12 mouse cellular contexts compared by ENCODE assay signal in genomic region chr11:83592853-83593252, GRCm38 (mm10). TPM values are rescaled to one million over a fixed set of nuclear protein-coding genes. Genes with fewer than 3 reads are reported as not detected.
DNase-seq lines count a peak whose midpoint lies in the region; ATAC-seq lines count a peak whose summit lies in the region.
"Had no signal": no experiment of that assay in that cellular context is flagged by ENCODE, and none has a peak within 500 bp of the region (broad histone marks: within the 10 kb centered on the region; RNA-seq: fewer than 3 reads in every experiment).

Ccl6 (minus strand) TSS chr11:83593087.

- no peaks in the 10 kb centered on the region for H3K9me3 ChIP-seq in intestine, embryonic 15.5 days
- H3K9me3 ChIP-seq in stomach, embryonic 15.5 days, result no peaks in the 10 kb centered on the region
- H3K9me3 ChIP-seq: forebrain, embryonic 15.5 days; heart, embryonic 13.5 days; neural tube, embryonic 12.5 days had no signal

- intact Hi-C loops in gastrocnemius, postnatal 36 days (cut with DNase I), result loop anchor here (5.0 kb wide), 1 partner anchor 954 kb away; no protein-coding TSS in a partner anchor

- H3K4me1 ChIP-seq in intestine, embryonic 15.5 days (replicated peaks), result no peaks in the 10 kb centered on the region
- H3K4me1 ChIP-seq in stomach, embryonic 15.5 days, result no peaks in the 10 kb centered on the region
- H3K4me1 ChIP-seq: forebrain, embryonic 15.5 days; heart, embryonic 13.5 days; neural tube, embryonic 12.5 days had no signal

- no peaks in the 10 kb centered on the region for H3K27me3 ChIP-seq in intestine, embryonic 15.5 days (replicated peaks)
- H3K27me3 ChIP-seq in stomach, embryonic 15.5 days (replicated peaks), result no peaks in the 10 kb centered on the region
- H3K27me3 ChIP-seq: forebrain, embryonic 15.5 days; heart, embryonic 13.5 days; neural tube, embryonic 12.5 days had no signal

- no peaks in the 10 kb centered on the region for H3K36me3 ChIP-seq in intestine, embryonic 15.5 days
- H3K36me3 ChIP-seq in stomach, embryonic 15.5 days, result no peaks in the 10 kb centered on the region
- H3K36me3 ChIP-seq: forebrain, embryonic 15.5 days; heart, embryonic 13.5 days; neural tube, embryonic 12.5 days had no signal

- H3K9ac ChIP-seq in intestine, embryonic 15.5 days, result no peak within 1 kb of the TSS
- no peak within 1 kb of the TSS for H3K9ac ChIP-seq in stomach, embryonic 15.5 days
- H3K9ac ChIP-seq: forebrain, embryonic 15.5 days; heart, embryonic 13.5 days; neural tube, embryonic 12.5 days had no signal

- 45% methylated on average over 2 of the region's 2 CpGs for WGBS in intestine, embryonic 15.5 days
- 46% methylated on average over 2 of the region's 2 CpGs for WGBS in stomach, embryonic 15.5 days

- peak; percentile 14 for DNase-seq in gastrocnemius, adult 18-20 months (ENCODE audit: low spot score)
- DNase-seq in gastrocnemius, postnatal 36 days, result no peak
- DNase-seq in lung, postnatal 25 days (ENCODE audit: low spot score), result peak; percentile 30
- no peak for DNase-seq in lung, postnatal 14 days
- DNase-seq in cerebellum, adult 11 months, result no peak
- no peak for DNase-seq in right cerebral cortex, postnatal 36 days (ENCODE audit: low spot score in 2 of 2)
- DNase-seq: cerebellum, postnatal 10 days had no signal

- H3K27ac ChIP-seq in intestine, embryonic 15.5 days, result no peak within 1 kb of the TSS
- H3K27ac ChIP-seq in stomach, embryonic 15.5 days, result no peak within 1 kb of the TSS
- H3K27ac ChIP-seq: forebrain, embryonic 15.5 days; heart, embryonic 13.5 days; neural tube, embryonic 12.5 days had no signal

- no peak within 1 kb of the TSS for H3K4me2 ChIP-seq in intestine, embryonic 15.5 days (replicated peaks)
- H3K4me2 ChIP-seq in stomach, embryonic 15.5 days, result no peak within 1 kb of the TSS
- H3K4me2 ChIP-seq: forebrain, embryonic 15.5 days; heart, embryonic 13.5 days; neural tube, embryonic 12.5 days had no signal

- no peak within 1 kb of the TSS for H3K4me3 ChIP-seq in intestine, embryonic 15.5 days (replicated peaks)
- no peak within 1 kb of the TSS for H3K4me3 ChIP-seq in stomach, embryonic 15.5 days (replicated peaks)
- H3K4me3 ChIP-seq: forebrain, embryonic 15.5 days; heart, embryonic 13.5 days; neural tube, embryonic 12.5 days had no signal

- ATAC-seq in intestine, embryonic 15.5 days, result no peak
- no peak for ATAC-seq in stomach, embryonic 15.5 days (ENCODE audit: insufficient read depth, low FRiP score, low read depth)
- ATAC-seq: forebrain, embryonic 15.5 days had no signal

RNA-seq across cellular contexts. Expression of gene Ccl6, which starts in this region (rescaled TPM):
- total RNA-seq in gastrocnemius, adult 18-20 months (2021), result 1 to 10 TPM; 3.8 to 6.5 TPM
- total RNA-seq in gastrocnemius, postnatal 36 days (2021), result 1 to 10 TPM; 4.2 to 9.4 TPM
- polyA plus RNA-seq in intestine, embryonic 15.5 days (2015; fragmentation: Nextera tagmentation; extraction: Ambion mirVana), result 13.3 and 17.0 TPM in 2 replicates
- polyA plus RNA-seq in stomach, embryonic 15.5 days (2015; fragmentation: Nextera tagmentation; extraction: Ambion mirVana), result 12.5 and 16.1 TPM in 2 replicates

Comparison
In these comparisons a context has a peak if more than half of its experiments do, and no peak if none do; other contexts are left out.
1. DNase-seq: peak in gastrocnemius, adult 18-20 months (single experiment) and lung, postnatal 25 days (single experiment); none in gastrocnemius, postnatal 36 days (0 of 2), lung, postnatal 14 days (single experiment), cerebellum, adult 11 months (single experiment) and right cerebral cortex, postnatal 36 days (0 of 2).